12 mouse cellular contexts compared by ENCODE assay signal in the genomic region with DNA sequence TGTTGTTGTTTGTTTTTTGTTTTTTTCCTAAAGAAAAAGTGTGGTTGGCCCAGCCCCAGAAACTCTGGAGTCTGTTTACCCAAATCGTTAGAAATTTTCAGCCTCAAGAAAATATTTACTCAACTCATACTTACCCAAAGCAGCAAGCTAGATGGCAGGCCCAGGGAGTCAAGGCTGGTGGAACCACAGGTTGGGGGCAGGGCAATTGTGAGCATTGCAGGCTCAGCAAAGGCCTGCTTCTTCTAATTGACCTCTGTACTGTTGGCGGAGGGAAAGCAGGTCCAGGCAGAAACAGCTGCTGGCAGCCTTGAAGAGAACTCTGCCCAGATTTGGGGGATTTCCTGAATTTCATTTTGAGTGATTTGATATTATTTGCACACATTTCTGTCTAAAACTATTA.
DNase-seq lines count a peak whose midpoint lies in the region; ATAC-seq and TF ChIP-seq lines count a peak whose summit lies in the region.
"Had no signal": no experiment of that assay in that cellular context is flagged by ENCODE, and none has a peak within 500 bp of the region (broad histone marks: within the 10 kb centered on the region; RNA-seq: fewer than 3 reads in every experiment).

No protein-coding gene starts in this region.

- 0 out of 2 replicates have a peak, but pooled peaks have one; percentile 65 for ATAC-seq in kidney, postnatal 0 days (replicated peaks; ENCODE audit: low FRiP score, low read depth)
- peak; percentile 53 for ATAC-seq in lung, postnatal 0 days
- no peak for ATAC-seq in monocyte, adult 5-6 weeks (replicated peaks; ENCODE audit: insufficient number of reproducible peaks, low FRiP score, low TSS enrichment, poor library complexity, severe bottlenecking)

- no peaks in the 10 kb centered on the region for H3K27me3 ChIP-seq in kidney, postnatal 0 days (ENCODE audit: insufficient read depth, low read length)
- H3K27me3 ChIP-seq in lung, postnatal 0 days (replicated peaks; ENCODE audit: insufficient read depth, low read length), result no peaks in the 10 kb centered on the region
- H3K27me3 ChIP-seq: hindbrain, embryonic 15.5 days had no signal

- intact Hi-C loops in left cerebral cortex, postnatal 25 days (cut with DNase I), result loop anchor here (10.0 kb wide), 1 partner anchor 551 kb away; no protein-coding TSS in a partner anchor
- intact Hi-C loops in gastrocnemius, postnatal 36 days (cut with DNase I), result no loop called here

- no peak for TF ChIP-seq CTCF in kidney, postnatal 0 days (IDR thresholded peaks at IDR 0.05; ENCODE audit: low read depth)
- no peak for TF ChIP-seq CTCF in lung, postnatal 0 days (IDR thresholded peaks at IDR 0.05)

- H3K4me2 ChIP-seq in kidney, postnatal 0 days (ENCODE audit: low read length), result no peak overlapping the region
- H3K4me2 ChIP-seq in lung, postnatal 0 days (replicated peaks; ENCODE audit: low read depth, low read length), result no peak overlapping the region
- H3K4me2 ChIP-seq: hindbrain, embryonic 15.5 days had no signal

- no peak overlapping the region for H3K9ac ChIP-seq in kidney, postnatal 0 days (ENCODE audit: low read depth, low read length)
- H3K9ac ChIP-seq in lung, postnatal 0 days (replicated peaks; ENCODE audit: low read depth), result no peak overlapping the region
- H3K9ac ChIP-seq: hindbrain, embryonic 15.5 days had no signal

- no peak overlapping the region for H3K27ac ChIP-seq in kidney, postnatal 0 days
- no peak overlapping the region for H3K27ac ChIP-seq in lung, postnatal 0 days (ENCODE audit: low read length)
- H3K27ac ChIP-seq: hindbrain, embryonic 15.5 days had no signal

- 54% methylated on average over 2 of the region's 2 CpGs for WGBS in kidney, postnatal 0 days
- WGBS in lung, postnatal 0 days, result 32% methylated on average over 2 of the region's 2 CpGs

- H3K4me1 ChIP-seq in kidney, postnatal 0 days (replicated peaks; ENCODE audit: insufficient read depth, low read length), result no peaks in the 10 kb centered on the region
- no peaks in the 10 kb centered on the region for H3K4me1 ChIP-seq in lung, postnatal 0 days (ENCODE audit: insufficient read depth, low read depth, low read length)
- H3K4me1 ChIP-seq: hindbrain, embryonic 15.5 days had no signal

- H3K36me3 ChIP-seq in kidney, postnatal 0 days (ENCODE audit: insufficient read depth, low read length), result no peaks in the 10 kb centered on the region
- H3K36me3 ChIP-seq in lung, postnatal 0 days (ENCODE audit: insufficient read depth, low read length), result no peaks in the 10 kb centered on the region
- H3K36me3 ChIP-seq: hindbrain, embryonic 15.5 days had no signal

- no peaks in the 10 kb centered on the region for H3K9me3 ChIP-seq in kidney, postnatal 0 days (replicated peaks; ENCODE audit: low read length)
- no peaks in the 10 kb centered on the region for H3K9me3 ChIP-seq in lung, postnatal 0 days (ENCODE audit: low read length)
- H3K9me3 ChIP-seq: hindbrain, embryonic 15.5 days had no signal

- no peak overlapping the region for H3K4me3 ChIP-seq in kidney, postnatal 0 days (replicated peaks; ENCODE audit: low read depth, low read length)
- no peak overlapping the region for H3K4me3 ChIP-seq in lung, postnatal 0 days (ENCODE audit: low read depth, low read length)
- H3K4me3 ChIP-seq: hindbrain, embryonic 15.5 days had no signal

- DNase-seq in heart, adult 8-10 months (ENCODE audit: low spot score), result peak; percentile 13
- DNase-seq in heart, adult 9 months (ENCODE audit: low spot score in 2 of 2), result no peak
- peak; percentile 52 for DNase-seq in NIH3T3 (ENCODE audit: low read depth)
- DNase-seq in kidney, postnatal 0 days (ENCODE audit: low spot score), result peak; percentile 22
- peak; percentile 25 for DNase-seq in lung, postnatal 0 days (ENCODE audit: low spot score)
- no peak for DNase-seq in left cerebral cortex, postnatal 25 days (ENCODE audit: low spot score in 2 of 2)
- no peak for DNase-seq in gastrocnemius, postnatal 36 days
- DNase-seq: cerebellum, adult 2 months; gastrocnemius, postnatal 14 days; thymus, adult 18-20 months had no signal

- TF ChIP-seq EP300 in lung, postnatal 0 days (IDR thresholded peaks at IDR 0.05), result no peak

Comparison
In these comparisons a context has a peak if more than half of its experiments do, and no peak if none do; other contexts are left out.
1. DNase-seq: peak in heart, adult 8-10 months (single experiment), NIH3T3 (single experiment), kidney, postnatal 0 days (single experiment) and lung, postnatal 0 days (single experiment); none in heart, adult 9 months (0 of 2), left cerebral cortex, postnatal 25 days (0 of 2) and gastrocnemius, postnatal 36 days (0 of 2).